Mouse (Mus musculus): ENCODE measurements at regions not wholly inside any gene's neighbourhood (a gene's known extent, or its start where the extent isn't known, plus 50 kb on each side); places are given as distances from the start of the nearest gene placed in this dataset.
A peak's percentile ranks its signal among the peaks of the same experiment; 100 is the strongest.

DNA sequence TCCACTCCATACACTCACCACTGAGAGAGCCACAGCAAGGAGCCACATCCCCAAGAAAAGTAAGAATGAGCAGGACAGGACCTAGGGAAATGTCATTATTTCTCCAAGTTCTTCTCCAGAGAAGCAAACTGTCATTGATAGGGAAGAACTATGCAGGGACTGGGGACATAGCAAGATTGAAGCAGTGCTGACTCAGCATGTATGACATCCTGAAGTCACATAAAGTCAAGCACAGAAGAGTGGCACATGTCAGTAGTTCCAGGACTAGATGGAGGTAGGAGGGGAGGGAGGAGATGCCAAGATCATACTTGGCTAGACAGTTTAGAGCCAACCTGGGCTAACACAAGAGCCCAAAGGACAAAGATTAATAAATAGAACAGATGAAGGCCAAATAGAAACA lies 503.4 kb upstream of the Intu start:
- no peak overlapping the region for H3K27ac ChIP-seq (ENCODE audit: insufficient read depth, low read length)
- no peaks in the 10 kb centered on the region for H3K4me1 ChIP-seq (ENCODE audit: control insufficient read depth, insufficient read depth, low read length)
- TF ChIP-seq CTCF (IDR thresholded peaks at IDR 0.05; ENCODE audit: borderline replicate concordance, insufficient read depth, low read length) (no peak), POLR2A (IDR thresholded peaks at IDR 0.05; ENCODE audit: low read depth, low read length) (no peak)
- no peak overlapping the region for H3K4me3 ChIP-seq (ENCODE audit: insufficient read depth, low read length)

DNA sequence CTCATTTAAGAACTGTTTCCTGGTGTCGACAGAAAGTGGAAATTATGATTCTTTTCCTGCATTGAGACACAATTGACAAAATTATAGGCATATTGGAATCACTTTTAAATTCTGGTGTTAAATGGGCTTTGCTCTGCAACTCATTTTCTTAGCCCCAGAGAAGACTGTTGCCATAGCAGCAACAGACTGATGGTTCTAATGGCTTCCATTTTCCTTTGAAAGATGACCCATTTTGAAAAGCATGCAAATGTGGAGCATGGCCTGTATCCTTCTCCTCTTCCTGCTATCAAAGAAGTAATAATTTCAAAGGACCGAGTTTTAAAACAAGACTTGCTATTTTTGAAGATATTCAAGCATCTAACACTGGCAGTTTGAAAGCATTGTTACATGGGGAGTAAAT lies 494.9 kb upstream of the Intu start:
- Histone ChIP-seq H3K4me1 (ENCODE audit: control insufficient read depth, insufficient read depth, low read length) (no peaks in the 10 kb centered on the region), H3K27ac (ENCODE audit: insufficient read depth, low read length) (no peak overlapping the region), H3K4me3 (ENCODE audit: insufficient read depth, low read length) (no peak overlapping the region)
- TF ChIP-seq CTCF (IDR thresholded peaks at IDR 0.05; ENCODE audit: borderline replicate concordance, insufficient read depth, low read length) (no peak), POLR2A (IDR thresholded peaks at IDR 0.05; ENCODE audit: low read depth, low read length) (no peak)

DNA sequence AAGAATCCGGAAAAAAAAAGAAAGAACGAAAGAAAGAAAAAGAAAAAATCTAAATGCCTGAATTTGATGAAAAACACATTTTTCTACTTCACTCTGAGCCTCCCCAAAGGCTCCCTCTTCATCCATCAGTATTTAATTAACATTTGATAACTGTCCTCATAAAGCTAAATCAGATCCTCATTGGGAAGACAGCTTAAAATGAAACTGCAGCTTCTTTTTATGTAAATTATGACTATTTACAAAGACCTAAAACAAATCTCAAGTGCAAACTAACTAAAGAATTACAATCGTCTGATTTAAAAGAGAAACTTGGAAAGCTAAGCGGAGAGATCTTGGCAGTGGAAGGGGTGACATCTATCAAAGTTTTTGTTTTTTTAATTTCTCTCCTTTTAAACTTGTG lies 481.4 kb upstream of the Intu start:
- Histone ChIP-seq H3K4me1 (ENCODE audit: control insufficient read depth, insufficient read depth, low read length) (no peaks in the 10 kb centered on the region), H3K4me3 (ENCODE audit: insufficient read depth, low read length) (no peak overlapping the region), H3K27ac (ENCODE audit: insufficient read depth, low read length) (no peak overlapping the region)
- no peak for TF ChIP-seq POLR2A (IDR thresholded peaks at IDR 0.05; ENCODE audit: low read depth, low read length)
- TF ChIP-seq CTCF (IDR thresholded peaks at IDR 0.05; ENCODE audit: borderline replicate concordance, insufficient read depth, low read length): no peak

DNA sequence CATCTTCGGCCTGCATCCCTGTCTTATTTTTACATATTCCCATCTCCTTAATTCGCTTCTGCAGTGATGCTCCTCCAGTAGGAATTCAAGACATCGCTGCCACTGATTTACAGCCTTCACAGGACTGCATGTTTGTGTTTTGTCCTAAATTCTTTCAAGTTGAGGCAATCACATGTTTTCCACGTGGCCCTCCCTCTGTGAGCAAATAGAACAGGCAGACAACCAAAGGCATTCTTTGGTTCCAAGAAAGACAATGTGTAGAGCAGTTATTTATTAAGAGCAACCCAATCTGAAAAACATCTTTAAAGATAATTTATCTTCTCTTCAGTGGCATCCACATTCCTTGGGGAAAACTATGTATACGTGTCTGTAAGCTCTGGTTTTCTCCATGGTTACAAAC lies 472.8 kb upstream of the Intu start:
- H3K27ac ChIP-seq (ENCODE audit: insufficient read depth, low read length): peak overlapping the region; percentile 91
- no peak for TF ChIP-seq CTCF (IDR thresholded peaks at IDR 0.05; ENCODE audit: borderline replicate concordance, insufficient read depth, low read length)
- TF ChIP-seq POLR2A (IDR thresholded peaks at IDR 0.05; ENCODE audit: low read depth, low read length): no peak
- no peak overlapping the region for H3K4me3 ChIP-seq (ENCODE audit: insufficient read depth, low read length)
- H3K4me1 ChIP-seq (ENCODE audit: control insufficient read depth, insufficient read depth, low read length): peaks cover 6% of the 10 kb centered on the region

DNA sequence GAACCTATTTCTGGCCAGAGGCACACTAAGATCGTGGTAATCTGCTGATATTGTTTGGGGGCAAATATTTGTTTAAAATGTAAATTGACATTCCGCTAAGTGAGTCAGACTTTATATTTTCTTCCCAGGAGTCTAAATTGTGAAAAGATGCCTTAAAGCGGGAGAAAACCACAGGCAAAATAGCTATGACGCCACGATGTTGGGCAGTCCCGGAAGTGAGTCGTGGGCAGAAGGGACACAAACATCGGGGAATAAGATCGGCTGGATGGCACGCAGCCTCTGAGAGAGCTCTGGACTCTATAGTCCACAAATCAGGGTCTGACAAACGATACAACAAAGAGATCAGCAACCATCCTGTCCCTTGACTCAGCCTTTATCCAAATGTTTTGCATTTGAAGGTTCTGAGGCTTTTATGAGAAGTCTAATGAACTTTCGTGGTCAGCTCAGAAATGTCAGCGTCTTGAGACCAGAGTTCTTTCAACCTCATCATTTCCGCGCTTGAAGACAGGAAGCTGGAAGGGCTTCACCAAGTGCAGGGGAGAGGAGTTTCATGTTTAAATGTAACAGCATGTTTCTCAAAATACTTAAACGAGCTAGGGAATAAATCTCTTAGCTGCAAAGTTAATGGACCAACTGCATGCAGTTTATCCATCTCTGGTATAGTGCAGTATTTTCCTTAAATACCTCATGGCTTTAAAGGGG lies 472.2 kb upstream of the Intu start:
- Histone ChIP-seq H3K4me1 (ENCODE audit: control insufficient read depth, insufficient read depth, low read length) (peaks cover 6% of the 10 kb centered on the region), H3K27ac (ENCODE audit: insufficient read depth, low read length) (peak overlapping the region; percentile 91), H3K4me3 (ENCODE audit: insufficient read depth, low read length) (no peak overlapping the region; the same call in 1 of the 2 replicates)
- TF ChIP-seq CTCF (IDR thresholded peaks at IDR 0.05; ENCODE audit: borderline replicate concordance, insufficient read depth, low read length) (no peak), POLR2A (IDR thresholded peaks at IDR 0.05; ENCODE audit: low read depth, low read length) (peak; percentile 35)

DNA sequence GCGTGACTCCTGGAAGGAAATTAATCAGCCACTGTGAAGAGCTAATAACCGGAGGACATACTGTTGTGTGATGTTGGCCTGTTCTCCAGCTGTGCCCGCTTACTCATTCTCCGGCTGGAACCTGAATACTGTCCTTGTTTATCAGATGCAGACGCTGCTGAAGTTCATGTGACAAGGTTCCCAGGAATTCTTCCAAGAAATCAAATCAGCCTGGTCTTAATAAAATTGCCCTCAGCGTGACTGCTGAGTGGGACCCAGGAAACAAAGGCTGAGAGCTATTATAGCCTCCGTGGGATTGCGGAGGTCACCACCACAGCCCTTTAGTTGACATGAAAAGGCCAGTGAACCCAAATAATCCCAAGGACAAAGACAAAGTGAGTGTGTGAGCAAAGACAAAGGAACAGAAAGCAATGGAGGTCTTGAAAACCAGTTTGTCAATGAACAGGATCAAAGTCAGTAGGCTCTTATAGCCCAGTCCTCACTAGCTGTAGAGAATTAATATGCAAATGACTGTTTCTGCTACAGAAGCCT lies 460.9 kb upstream of the Intu start:
- TF ChIP-seq CTCF (IDR thresholded peaks at IDR 0.05; ENCODE audit: borderline replicate concordance, insufficient read depth, low read length) (no peak), POLR2A (IDR thresholded peaks at IDR 0.05; ENCODE audit: low read depth, low read length) (no peak)
- no peak overlapping the region for H3K27ac ChIP-seq (ENCODE audit: insufficient read depth, low read length)
- H3K4me1 ChIP-seq (ENCODE audit: control insufficient read depth, insufficient read depth, low read length): no peaks in the 10 kb centered on the region; the same call in 1 of the 2 replicates
- H3K4me3 ChIP-seq (ENCODE audit: insufficient read depth, low read length): no peak overlapping the region

DNA sequence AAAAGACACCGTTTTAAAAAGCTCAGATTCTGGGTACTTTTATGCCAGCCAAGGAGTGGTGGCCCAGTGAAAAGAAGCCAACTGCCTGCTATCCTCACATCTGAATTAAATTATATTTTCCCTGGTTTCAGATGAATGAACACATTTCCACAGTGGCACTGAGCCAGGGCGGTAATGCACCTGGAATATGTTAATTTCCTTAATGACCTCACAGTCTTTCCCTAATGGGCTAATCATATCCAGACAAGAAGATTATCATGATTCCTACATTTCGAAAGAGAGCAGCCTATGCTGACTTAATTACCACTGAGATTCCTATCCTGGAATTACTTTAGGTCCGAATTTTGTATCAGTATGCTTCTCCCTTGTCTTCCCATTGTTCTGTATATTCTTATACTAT lies 454.3 kb upstream of the Intu start:
- H3K27ac ChIP-seq (ENCODE audit: insufficient read depth, low read length): no peak overlapping the region
- H3K4me3 ChIP-seq (ENCODE audit: insufficient read depth, low read length): no peak overlapping the region
- TF ChIP-seq CTCF (IDR thresholded peaks at IDR 0.05; ENCODE audit: borderline replicate concordance, insufficient read depth, low read length): no peak
- H3K4me1 ChIP-seq (ENCODE audit: control insufficient read depth, insufficient read depth, low read length): no peaks in the 10 kb centered on the region

DNA sequence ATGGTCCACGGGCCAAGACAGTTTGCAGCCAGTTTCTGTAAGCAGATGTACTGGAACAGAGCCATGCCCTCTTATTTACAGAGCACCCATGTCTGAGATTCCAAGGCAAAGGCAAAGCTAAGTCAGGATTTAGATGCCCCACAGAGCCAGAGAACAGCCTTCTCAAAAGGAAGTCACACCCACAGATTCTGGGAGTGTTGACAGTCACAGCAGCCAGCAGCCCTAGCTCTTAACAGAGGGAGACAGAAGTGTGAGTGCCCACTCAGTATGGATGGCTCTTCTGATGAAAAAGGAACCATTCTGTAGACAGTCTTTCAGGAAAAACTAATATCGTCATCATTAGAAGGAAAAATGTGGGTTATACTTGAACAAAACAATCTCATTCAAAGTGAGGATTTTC lies 446.0 kb upstream of the Intu start:
- Histone ChIP-seq H3K27ac (ENCODE audit: insufficient read depth, low read length) (no peak overlapping the region), H3K4me1 (ENCODE audit: control insufficient read depth, insufficient read depth, low read length) (no peaks in the 10 kb centered on the region), H3K4me3 (ENCODE audit: insufficient read depth, low read length) (no peak overlapping the region)
- no peak for TF ChIP-seq CTCF (IDR thresholded peaks at IDR 0.05; ENCODE audit: borderline replicate concordance, insufficient read depth, low read length)
- TF ChIP-seq POLR2A (IDR thresholded peaks at IDR 0.05; ENCODE audit: low read depth, low read length): no peak

DNA sequence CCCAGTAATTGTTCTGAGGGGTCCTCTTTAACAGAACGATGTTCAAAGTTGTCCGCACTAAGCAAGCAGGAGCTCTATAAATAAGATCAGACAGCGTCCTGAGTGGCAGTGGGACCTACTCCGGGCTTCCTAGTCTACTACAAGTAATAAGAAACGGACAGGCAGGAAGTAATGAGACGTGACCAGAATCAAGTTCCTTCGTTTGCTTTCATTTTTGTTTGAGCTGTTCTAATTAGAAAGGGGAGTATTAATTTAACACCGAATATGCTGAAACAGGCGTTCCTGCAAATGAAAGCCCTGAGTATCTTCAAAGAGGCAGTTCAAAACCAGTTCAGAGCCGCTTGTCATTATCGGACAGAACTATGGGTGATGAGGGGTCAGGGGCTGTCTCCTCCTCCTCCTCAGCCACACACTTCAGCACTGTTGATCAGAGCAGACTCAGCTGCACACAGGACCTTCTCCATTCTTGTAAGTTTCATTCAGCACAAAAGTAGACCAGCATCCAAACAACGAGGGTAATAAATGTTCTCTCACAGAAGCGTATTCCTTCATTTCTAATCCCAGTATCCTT lies 439.2 kb upstream of the Intu start:
- H3K4me3 ChIP-seq (ENCODE audit: insufficient read depth, low read length): no peak overlapping the region
- H3K27ac ChIP-seq (ENCODE audit: insufficient read depth, low read length): no peak overlapping the region
- TF ChIP-seq CTCF (IDR thresholded peaks at IDR 0.05; ENCODE audit: borderline replicate concordance, insufficient read depth, low read length) (no peak), POLR2A (IDR thresholded peaks at IDR 0.05; ENCODE audit: low read depth, low read length) (no peak)

DNA sequence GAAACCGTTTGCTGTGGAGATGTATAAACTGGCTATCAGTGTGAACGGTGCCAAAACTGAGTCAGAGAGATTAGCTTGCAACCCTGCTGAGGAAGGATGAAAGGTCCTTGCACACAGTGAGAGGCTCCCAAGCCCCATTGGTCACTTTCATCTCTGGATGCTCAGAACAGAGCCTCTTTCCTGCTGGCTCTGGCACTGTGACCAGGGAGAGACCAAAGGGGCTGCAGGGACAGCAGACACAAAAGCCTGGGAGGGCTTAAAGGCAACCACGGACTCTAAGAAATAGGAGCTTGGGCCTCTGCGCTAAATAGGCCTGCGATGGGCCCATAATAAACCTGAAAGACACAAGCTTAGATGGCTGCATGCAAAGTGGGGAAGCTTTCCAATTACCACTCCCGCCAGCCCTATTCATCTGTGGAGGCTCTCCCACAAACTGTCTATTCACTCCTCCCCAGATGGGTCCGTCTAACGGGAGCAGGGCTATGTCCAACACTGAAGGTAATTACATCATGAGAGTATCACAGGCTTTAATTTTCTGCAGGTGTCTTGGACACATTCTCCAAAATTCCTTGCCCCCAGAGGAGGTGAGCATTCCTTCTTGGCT lies 438.2 kb upstream of the Intu start:
- TF ChIP-seq POLR2A (IDR thresholded peaks at IDR 0.05; ENCODE audit: low read depth, low read length) (no peak), CTCF (IDR thresholded peaks at IDR 0.05; ENCODE audit: borderline replicate concordance, insufficient read depth, low read length) (no peak)
- Histone ChIP-seq H3K4me3 (ENCODE audit: insufficient read depth, low read length) (no peak overlapping the region), H3K4me1 (ENCODE audit: control insufficient read depth, insufficient read depth, low read length) (no peaks in the 10 kb centered on the region), H3K27ac (ENCODE audit: insufficient read depth, low read length) (no peak overlapping the region)

More for the DNA sequence above, 439.2 kb upstream of the Intu start:
- no peaks in the 10 kb centered on the region for H3K4me1 ChIP-seq (ENCODE audit: control insufficient read depth, insufficient read depth, low read length)
